Mouse (Mus musculus): Measurements from ENCODE around the gene Clcnkb. TPM values are rescaled to one million over a fixed set of nuclear protein-coding genes. Genes with fewer than 3 reads are reported as not detected.

Clcnkb gene
- polyA plus RNA-seq, 1 experiment from 2014 or later: not detected

GRCm38 (mm10) chr4:141359222-141359621, 56.6 kb downstream of the Clcnkb start:
- no peak for DNase-seq (ENCODE audit: low spot score)

- DNase-seq (ENCODE audit: low spot score): no peak
Measured at GRCm38 (mm10) chr4:141357811-141358210, 58.0 kb downstream of the Clcnkb start.

Other genes with a start within 250 kb of the Clcnkb start
- gene Rsg1, start 202.1 kb downstream of the Clcnkb start, polyA plus RNA-seq (2015; fragmentation: Nextera tagmentation; extraction: Ambion mirVana): 2.7 and 3.4 TPM in 2 replicates
- 0.29 and 0.39 TPM in 2 replicates for gene Arhgef19, start 176.5 kb downstream of the Clcnkb start, polyA plus RNA-seq (2015; fragmentation: Nextera tagmentation; extraction: Ambion mirVana)
- 0.55 and 0.58 TPM in 2 replicates for gene Epha2, start 114.8 kb downstream of the Clcnkb start, polyA plus RNA-seq (2015; fragmentation: Nextera tagmentation; extraction: Ambion mirVana)
- 0.25 TPM in 1 of 2 replicates, not detected in the other for gene Fam131c, start 47.8 kb downstream of the Clcnkb start, polyA plus RNA-seq (2015; fragmentation: Nextera tagmentation; extraction: Ambion mirVana)
- 0.17 and 0.27 TPM in 2 replicates for gene Clcnka, start 17.3 kb downstream of the Clcnkb start, polyA plus RNA-seq (2015; fragmentation: Nextera tagmentation; extraction: Ambion mirVana)
- gene Hspb7, start 4.8 kb upstream of the Clcnkb start, polyA plus RNA-seq (2015; fragmentation: Nextera tagmentation; extraction: Ambion mirVana): 0.27 TPM in 1 of 2 replicates, not detected in the other
- not detected in 2 replicates for gene Srarp, start 20.1 kb upstream of the Clcnkb start, polyA plus RNA-seq (2015; fragmentation: Nextera tagmentation; extraction: Ambion mirVana)
- gene Zbtb17, start 28.6 kb upstream of the Clcnkb start, polyA plus RNA-seq (2015; fragmentation: Nextera tagmentation; extraction: Ambion mirVana): 31.1 and 32.5 TPM in 2 replicates
- gene Spen, start 122.6 kb upstream of the Clcnkb start, polyA plus RNA-seq (2015; fragmentation: Nextera tagmentation; extraction: Ambion mirVana): 5.8 and 9.3 TPM in 2 replicates
- 2.4 and 3.9 TPM in 2 replicates for gene Fblim1, start 190.1 kb upstream of the Clcnkb start, polyA plus RNA-seq (2015; fragmentation: Nextera tagmentation; extraction: Ambion mirVana)
- gene Tmem82, start 202.6 kb upstream of the Clcnkb start, polyA plus RNA-seq (2015; fragmentation: Nextera tagmentation; extraction: Ambion mirVana): 0.23 and 0.33 TPM in 2 replicates
- 0.08 TPM in 1 of 2 replicates, not detected in the other for gene Slc25a34, start 207.8 kb upstream of the Clcnkb start, polyA plus RNA-seq (2015; fragmentation: Nextera tagmentation; extraction: Ambion mirVana)
- 2.6 and 3.6 TPM in 2 replicates for gene Plekhm2, start 248.9 kb upstream of the Clcnkb start, polyA plus RNA-seq (2015; fragmentation: Nextera tagmentation; extraction: Ambion mirVana)